Mouse (Mus musculus) Patski (cell line): Measurements from ENCODE around the gene Agbl4. TPM values are rescaled to one million over a fixed set of nuclear protein-coding genes. Genes with fewer than 3 reads are reported as not detected.

ENCODE experiments used
- ATAC-seq: fragments of 100-300 bp; one replicate; pipeline ENCODE4 v1.8.0; 2021
- CTCF ChIA-PET: fragments of 350-600 bp; sonication (Branson Sonifier 250); formaldehyde crosslinking; loops from one replicate; lab custom pipeline; 2022; ENCODE audit warnings: inconsistent platforms; lab: Charles Lee
- POLR2A ChIA-PET: fragments of 350-600 bp; sonication (Branson Sonifier 250); formaldehyde crosslinking; loops from one replicate; lab custom pipeline; 2022; ENCODE audit warnings: antibody characterized with exemption, inconsistent platforms; lab: Charles Lee
- DNase-seq: peaks from one replicate; pipeline ENCODE4 v3.0.0-alpha.2; 2011; ENCODE audit warnings: low read depth, low spot score
- H3K27me3 ChIP-seq: fragments of 371-371 bp; one replicate; pipeline ENCODE4 v1.5.1; 2021
- CTCF ChIP-seq: fragments of 100-300 bp; IDR thresholded peaks from one replicate; pipeline ENCODE4 v1.5.1; 2021
- in situ Hi-C: fragments of 300-500 bp; cut with MboI; formaldehyde crosslinking; loops from 3 replicates; pipeline ENCODE4 v1.11.1; 2018; ENCODE audit warnings: low pct_unique_long_range_greater_than_20kb, mixed read lengths
- polyA plus RNA-seq: library from polyadenylated mRNA; unstranded; gene quantifications from one replicate; pipeline ENCODE4 v1.2.3, GENCODE M21; 2021

Agbl4 gene
- polyA plus RNA-seq, 1 experiment from 2014 or later: 0.27 TPM

DNA sequence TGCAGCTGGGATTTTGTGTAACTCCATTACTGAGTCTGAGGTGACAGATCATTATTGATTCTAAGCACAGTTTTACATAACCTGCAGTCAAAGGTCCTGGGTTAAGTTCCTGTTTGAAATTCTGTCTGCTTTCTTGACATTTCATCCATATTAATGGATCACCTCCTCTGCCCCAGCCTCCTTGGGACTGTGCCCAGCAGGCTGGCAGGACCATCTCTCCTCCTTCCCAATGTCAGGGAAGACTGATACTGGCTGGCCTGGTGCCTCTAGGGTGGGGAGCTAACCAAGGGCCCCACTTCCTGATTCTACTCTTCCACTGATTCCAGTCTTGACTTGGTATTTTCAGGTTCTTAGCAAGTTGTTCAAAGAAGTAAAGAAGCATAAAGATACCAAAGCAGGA, 1276.4 kb downstream of the Agbl4 start:
- H3K27me3 ChIP-seq: no peaks in the 10 kb centered on the region
- DNase-seq (no peak), ATAC-seq (no peak)
- POLR2A ChIA-PET: no interaction called here
- in situ Hi-C loops: no loop called here
- CTCF ChIA-PET: interaction anchor here (1.5 kb wide), 1 partner anchor 14 kb away, joined by 4 read pairs; no protein-coding TSS in a partner anchor
- no peak for TF ChIP-seq CTCF

DNA sequence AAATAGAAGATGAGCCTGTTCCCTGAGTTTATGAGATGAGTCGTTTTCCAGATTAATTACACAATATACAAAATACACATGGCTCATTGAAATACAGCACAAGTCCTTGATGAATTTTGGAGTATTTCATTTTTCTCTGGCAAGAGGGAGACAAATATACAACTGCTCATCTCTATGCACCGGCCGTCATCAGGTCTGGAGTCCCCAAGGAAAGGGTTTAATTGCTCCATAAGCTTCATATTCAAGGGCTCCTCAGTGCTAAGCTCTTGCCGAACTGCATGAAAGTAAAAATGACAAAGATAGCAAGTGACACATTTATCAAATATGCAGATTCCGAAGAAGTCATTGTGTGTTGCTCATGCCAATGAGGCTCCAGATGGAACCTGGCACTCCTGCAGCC, 1284.5 kb downstream of the Agbl4 start:
- CTCF ChIA-PET: interaction anchor here (1.6 kb wide), 1 partner anchor 205 kb away, joined by 3 read pairs; no protein-coding TSS in a partner anchor
- ATAC-seq (no peak), DNase-seq (no peak)
- TF ChIP-seq CTCF: no peak
- in situ Hi-C loops: no loop called here
- no peaks in the 10 kb centered on the region for H3K27me3 ChIP-seq
- POLR2A ChIA-PET: interaction anchor here (0.6 kb wide), 1 partner anchor 1223 kb away, joined by 3 read pairs; no protein-coding TSS in a partner anchor

DNA sequence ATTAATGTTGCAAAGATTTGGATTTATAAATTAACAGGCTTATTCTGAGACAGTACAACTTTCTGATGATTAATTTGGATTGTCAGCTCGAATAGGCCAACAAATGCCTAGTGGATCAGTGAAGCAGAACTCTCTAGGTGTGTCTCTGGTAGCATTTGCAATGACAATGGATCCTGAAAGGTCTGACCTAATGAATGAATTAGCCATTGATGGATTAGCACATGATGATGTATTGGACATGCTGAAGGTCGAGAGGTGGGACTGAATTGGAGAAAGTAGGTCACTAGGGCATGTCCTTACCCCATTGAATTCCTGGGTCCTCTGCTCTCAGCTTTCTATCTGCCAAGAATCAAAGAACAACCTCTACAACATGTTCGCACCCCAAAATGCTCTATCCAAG, 1285.3 kb downstream of the Agbl4 start:
- TF ChIP-seq CTCF: no peak
- no peak for ATAC-seq
- H3K27me3 ChIP-seq: no peaks in the 10 kb centered on the region
- DNase-seq: no peak
- ChIA-PET POLR2A (no interaction called here), CTCF (interaction anchor here (1.6 kb wide), 1 partner anchor 204 kb away, joined by 3 read pairs; no protein-coding TSS in a partner anchor)
- in situ Hi-C loops: no loop called here

DNA sequence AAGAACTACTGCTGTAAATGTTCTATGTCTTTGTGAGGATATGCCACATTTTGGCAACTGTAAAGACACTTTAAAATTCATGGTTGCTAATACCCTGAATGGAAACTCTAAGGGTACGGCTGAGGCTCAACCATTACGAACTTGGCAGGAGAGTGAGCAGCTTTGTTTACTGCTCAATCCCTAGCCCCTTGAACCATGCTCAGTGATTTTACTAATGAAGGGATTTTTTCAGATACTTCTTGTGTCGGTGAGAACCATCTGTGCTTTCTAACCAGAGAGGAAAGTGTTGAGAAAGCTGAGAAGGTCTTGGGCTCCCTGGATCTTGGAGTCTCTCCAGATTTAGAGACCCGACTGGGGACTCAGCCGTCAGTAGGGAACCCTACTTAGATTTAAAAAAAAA, 1286.4 kb downstream of the Agbl4 start:
- DNase-seq: no peak
- no peak for TF ChIP-seq CTCF
- POLR2A ChIA-PET: no interaction called here
- no peak for ATAC-seq
- no peaks in the 10 kb centered on the region for H3K27me3 ChIP-seq
- CTCF ChIA-PET: no interaction called here
- in situ Hi-C loops: no loop called here

DNA sequence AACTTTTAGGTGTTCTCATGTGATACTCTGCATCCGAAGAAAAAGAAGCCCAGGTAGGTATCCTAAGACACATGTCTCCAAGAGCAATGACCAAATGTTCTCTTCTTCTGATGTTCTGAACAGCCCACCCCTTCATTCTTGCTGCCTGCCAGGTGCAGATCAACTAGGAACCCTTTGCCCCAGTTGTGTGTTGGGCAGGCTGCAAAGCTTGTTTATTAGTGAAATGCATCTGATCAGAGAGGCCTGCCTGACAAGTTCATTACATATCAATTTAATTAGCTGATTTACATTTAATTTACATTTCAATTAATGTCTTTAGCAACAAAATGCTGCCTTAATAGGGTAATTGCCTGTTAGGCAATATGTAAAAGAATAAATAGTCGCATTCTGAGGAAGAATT, 1288.5 kb downstream of the Agbl4 start:
- H3K27me3 ChIP-seq: no peaks in the 10 kb centered on the region
- in situ Hi-C loops: no loop called here
- POLR2A ChIA-PET: no interaction called here
- CTCF ChIA-PET: interaction anchor here (1.5 to 2.9 kb wide), 3 partner anchors 10 to 15 kb away, joined by 4 to 16 read pairs (median 15); no protein-coding TSS in a partner anchor
- no peak for DNase-seq
- ATAC-seq: no peak
- no peak for TF ChIP-seq CTCF

DNA sequence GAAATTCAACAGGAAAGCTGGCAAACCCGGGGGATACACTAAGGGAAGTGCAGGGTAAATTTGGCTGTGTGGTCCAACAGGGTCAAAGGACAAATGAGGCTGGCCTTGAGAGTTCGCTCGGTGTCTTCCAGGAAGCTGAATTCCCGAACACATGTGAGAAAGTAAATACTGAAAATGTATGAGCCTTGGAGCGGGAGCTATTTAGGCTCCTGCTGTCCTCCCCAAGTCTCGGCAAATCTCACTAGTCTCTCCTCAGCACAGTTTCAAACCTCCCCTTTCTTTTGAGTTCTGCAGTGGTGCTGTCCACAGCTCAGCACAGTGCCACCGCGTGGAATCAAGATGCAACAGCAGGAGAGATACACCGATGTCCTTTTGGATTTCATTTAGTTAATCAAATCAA, 1289.5 kb downstream of the Agbl4 start:
- ChIA-PET POLR2A (no interaction called here), CTCF (interaction anchor here (0.7 to 2.9 kb wide), 13 partner anchors 9 to 200 kb away, joined by 3 to 16 read pairs (median 6); no protein-coding TSS in a partner anchor)
- H3K27me3 ChIP-seq: no peaks in the 10 kb centered on the region
- ATAC-seq: peak; percentile 70
- peak; percentile 71 for TF ChIP-seq CTCF
- in situ Hi-C loops: no loop called here
- no peak for DNase-seq

DNA sequence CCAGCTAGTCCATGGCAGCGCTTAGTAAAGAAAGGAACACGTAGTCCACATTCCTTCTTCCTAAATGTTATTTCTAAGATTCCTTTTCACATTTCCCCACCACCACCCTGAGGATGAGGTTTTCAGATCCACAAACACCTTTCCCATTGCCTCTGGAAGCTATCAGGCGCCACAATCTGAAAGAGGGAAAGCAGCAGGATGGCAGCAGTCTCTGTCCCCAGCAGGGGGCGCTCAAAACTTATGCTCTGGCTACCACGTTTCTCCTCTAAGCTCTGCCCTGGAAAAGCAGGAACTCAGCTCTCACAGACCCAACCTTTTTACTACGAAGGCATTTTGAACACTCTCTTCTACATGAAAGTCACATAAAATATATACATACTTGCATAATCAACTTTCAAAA, 1290.2 kb downstream of the Agbl4 start:
- no peak for DNase-seq
- POLR2A ChIA-PET: no interaction called here
- ATAC-seq: peak; percentile 94
- TF ChIP-seq CTCF: peak; percentile 88
- in situ Hi-C loops: no loop called here
- CTCF ChIA-PET: interaction anchor here (0.7 to 2.9 kb wide), 15 partner anchors 9 to 199 kb away, joined by 3 to 16 read pairs (median 5); no protein-coding TSS in a partner anchor
- H3K27me3 ChIP-seq: no peaks in the 10 kb centered on the region

DNA sequence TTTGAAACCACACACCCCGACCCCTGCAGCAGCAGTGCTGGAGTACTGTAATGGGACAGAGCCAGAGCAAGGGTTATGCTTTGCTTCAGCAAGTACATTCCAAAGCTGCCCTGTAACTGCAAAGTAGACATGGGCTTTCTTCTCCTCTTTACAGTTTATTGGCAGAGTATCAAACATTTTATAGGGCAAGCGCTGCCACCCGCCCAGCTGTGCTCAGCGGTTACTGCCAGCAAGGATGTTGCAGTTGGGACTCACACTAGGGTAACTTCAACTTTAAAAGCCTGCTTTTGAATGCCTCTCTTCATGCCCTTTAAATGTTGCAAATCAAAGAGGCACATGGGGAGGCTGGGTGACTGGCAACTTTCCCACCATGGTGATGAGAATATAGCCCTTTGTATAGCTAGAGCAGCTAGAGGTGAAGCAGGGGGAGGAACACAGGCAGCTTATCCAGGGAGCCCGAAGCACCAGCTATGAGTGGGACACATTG, 1293.6 kb downstream of the Agbl4 start:
- ChIA-PET POLR2A (no interaction called here), CTCF (interaction anchor here (1.8 kb wide), 1 partner anchor 12 kb away, joined by 4 read pairs; no protein-coding TSS in a partner anchor)
- TF ChIP-seq CTCF: no peak
- H3K27me3 ChIP-seq: no peaks in the 10 kb centered on the region
- in situ Hi-C loops: no loop called here
- ATAC-seq: peak; percentile 58
- DNase-seq: no peak

DNA sequence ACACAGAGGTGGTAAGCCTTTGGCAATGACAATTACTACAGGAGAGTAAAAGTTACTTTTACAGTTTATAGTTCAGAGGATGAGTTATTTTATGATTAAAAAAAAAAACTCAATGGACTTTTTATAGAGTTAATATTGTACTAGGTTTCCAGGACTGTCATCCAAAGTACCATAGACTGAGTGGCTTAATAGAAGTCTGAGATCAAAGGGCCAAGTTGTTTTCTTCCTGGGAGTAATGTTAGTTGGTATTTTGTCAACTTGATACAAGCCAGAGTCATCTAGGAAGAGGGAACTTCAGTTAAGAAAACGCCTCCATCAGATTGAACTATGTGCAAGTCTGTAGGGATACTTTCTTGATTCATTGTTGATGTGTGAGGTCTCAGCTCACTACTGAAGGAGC, 1303.9 kb downstream of the Agbl4 start:
- H3K27me3 ChIP-seq: no peaks in the 10 kb centered on the region
- CTCF ChIA-PET: interaction anchor here (1.0 kb wide), 1 partner anchor 16 kb away, joined by 4 read pairs; no protein-coding TSS in a partner anchor
- no peak for DNase-seq
- in situ Hi-C loops: no loop called here
- no peak for ATAC-seq
- POLR2A ChIA-PET: no interaction called here
- TF ChIP-seq CTCF: no peak

DNA sequence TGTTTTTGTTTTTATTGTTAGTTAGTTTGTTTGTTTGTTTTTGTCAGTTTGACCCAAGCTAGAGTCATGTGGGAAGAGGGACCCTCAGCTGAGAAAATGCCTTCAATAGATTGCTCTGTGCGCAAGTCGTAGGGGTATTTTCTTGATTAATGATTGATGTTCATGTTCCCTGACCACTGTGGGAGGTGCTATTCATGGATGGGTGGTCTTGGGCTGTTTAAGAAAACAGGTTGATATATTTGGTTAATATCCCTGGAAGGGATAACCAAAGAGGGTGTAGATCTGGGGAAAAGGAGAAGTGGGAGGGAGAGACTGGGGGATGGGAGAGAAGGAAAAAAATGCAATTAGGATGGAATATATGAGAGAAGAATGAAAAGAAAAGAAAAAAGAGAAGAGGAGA, 1306.7 kb downstream of the Agbl4 start:
- in situ Hi-C loops: no loop called here
- DNase-seq (no peak), ATAC-seq (no peak)
- ChIA-PET CTCF (interaction anchor here (1.7 to 2.0 kb wide), 2 partner anchors 12 to 16 kb away, joined by 4 to 9 read pairs; no protein-coding TSS in a partner anchor), POLR2A (no interaction called here)
- TF ChIP-seq CTCF: no peak
- H3K27me3 ChIP-seq: no peaks in the 10 kb centered on the region

DNA sequence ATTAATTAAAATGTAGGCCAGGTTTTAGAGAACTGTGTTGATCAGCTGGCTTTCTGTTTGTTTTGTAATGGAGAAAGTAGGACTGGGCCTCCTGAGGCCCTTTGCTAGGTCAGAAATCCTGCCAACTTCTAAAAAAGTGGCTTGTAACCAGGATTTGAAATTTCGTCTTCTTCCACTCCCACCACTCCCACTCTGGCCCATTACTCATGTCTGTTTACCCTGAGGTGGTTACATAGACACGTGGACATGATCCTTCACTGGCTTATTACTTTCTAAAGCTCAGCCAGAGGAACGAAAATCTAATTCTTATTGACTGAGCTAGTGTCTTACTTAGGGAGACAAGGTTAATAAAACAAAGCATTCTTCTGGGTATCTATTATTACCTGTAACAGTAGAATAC, 1307.5 kb downstream of the Agbl4 start:
- no peak for TF ChIP-seq CTCF
- ATAC-seq (no peak), DNase-seq (no peak)
- POLR2A ChIA-PET: no interaction called here
- in situ Hi-C loops: no loop called here
- CTCF ChIA-PET: interaction anchor here (1.9 kb wide), 1 partner anchor 18 kb away, joined by 7 read pairs; no protein-coding TSS in a partner anchor
- no peaks in the 10 kb centered on the region for H3K27me3 ChIP-seq

Other genes with a start within 250 kb of the Agbl4 start
- gene Elavl4, start 45.8 kb upstream of the Agbl4 start, polyA plus RNA-seq: 0.04 TPM